Mouse (Mus musculus) megakaryocyte, embryonic 14.5 days (primary cell): ENCODE measurements around the gene Plcxd2. TPM values are rescaled to one million over a fixed set of nuclear protein-coding genes. Genes with fewer than 3 reads are reported as not detected.

Experiments
- H3K27me3 ChIP-seq: replicated peaks from 2 replicates; pipeline ENCODE3; 2012; ENCODE audit warnings: inconsistent platforms
- H3K36me3 ChIP-seq: replicated peaks from 2 replicates; pipeline ENCODE3; 2012; ENCODE audit warnings: low read length, inconsistent platforms, mixed read lengths
- H3K4me1 ChIP-seq: 2 replicates; pipeline ENCODE4 v1.6.1; 2012; ENCODE audit warnings: inconsistent platforms
- H3K4me3 ChIP-seq: replicated peaks from 2 replicates; pipeline ENCODE3; 2012; ENCODE audit warnings: moderate library complexity, mild to moderate bottlenecking, inconsistent platforms
- H3K9me3 ChIP-seq: 2 replicates; pipeline ENCODE4 v1.6.1; 2012; ENCODE audit warnings: inconsistent platforms
- FLI1 ChIP-seq: IDR thresholded peaks from 2 replicates; pipeline ENCODE4 v1.6.1; 2012; ENCODE audit warnings: low read length, inconsistent platforms, mixed read lengths
- GATA1 ChIP-seq: IDR thresholded peaks from 3 replicates; pipeline ENCODE4 v1.6.1; 2012; ENCODE audit warnings: mixed read lengths, low read length, inconsistent platforms, borderline replicate concordance
- polyA plus RNA-seq: library from polyadenylated mRNA; stranded (reverse); fragments of >175 nt; gene quantifications from 2 replicates; pipeline ENCODE4 v1.2.3, GENCODE M21; 2012; ENCODE audit warnings: low replicate concordance; ENCODE audit not compliant: insufficient read depth

Plcxd2 gene
- not detected in 2 replicates for polyA plus RNA-seq

DNA sequence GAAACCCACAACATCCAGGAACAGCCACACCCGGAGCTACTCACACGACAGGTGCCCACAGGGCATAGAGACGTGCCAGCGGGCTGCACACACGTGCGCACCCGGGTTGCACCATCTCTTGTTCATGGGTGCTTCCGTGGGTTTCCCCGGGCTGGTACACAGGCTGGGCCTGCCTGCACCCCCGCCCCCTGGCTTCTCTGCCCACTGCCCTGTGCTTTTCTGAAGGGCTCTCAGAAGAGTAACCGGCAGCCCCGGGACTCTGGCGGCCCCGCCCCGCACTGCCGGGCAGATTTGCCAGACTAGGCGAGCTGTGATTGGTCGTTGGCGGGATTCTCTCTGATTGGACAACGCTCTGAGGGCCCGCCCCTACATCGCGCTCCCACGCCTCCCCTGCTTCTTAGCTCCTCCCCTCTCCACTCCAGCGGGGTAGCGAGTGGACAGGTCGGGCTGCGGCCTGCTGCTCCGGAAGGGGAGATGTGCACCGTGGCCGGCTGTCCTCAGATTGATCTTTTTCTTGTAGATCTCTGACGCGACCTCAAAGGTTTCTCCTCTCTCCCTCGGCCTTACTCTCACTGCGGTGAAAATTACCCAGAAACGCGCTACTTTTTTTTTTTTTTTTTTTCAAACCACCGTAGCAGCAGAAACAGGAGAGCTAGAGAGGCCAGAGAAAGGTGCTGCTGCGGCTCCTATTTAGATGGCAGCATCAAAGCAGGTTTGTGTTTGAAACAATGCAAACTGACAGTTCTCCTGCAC lies at the start of gene Plcxd2:
Plcxd2 (minus strand) TSS at position 66 of the 753 bp plus-strand sequence.
- H3K4me1 ChIP-seq, result peaks cover 44% of the 10 kb centered on the region
- TF ChIP-seq FLI1 (no peak), GATA1 (no peak)
- H3K4me3 ChIP-seq, result peak within 1 kb of the TSS; percentile 95
- H3K9me3 ChIP-seq, result peaks cover 12% of the 10 kb centered on the region
- peaks cover 6% of the 10 kb centered on the region for H3K27me3 ChIP-seq
- peaks cover 2% of the 10 kb centered on the region for H3K36me3 ChIP-seq

DNA sequence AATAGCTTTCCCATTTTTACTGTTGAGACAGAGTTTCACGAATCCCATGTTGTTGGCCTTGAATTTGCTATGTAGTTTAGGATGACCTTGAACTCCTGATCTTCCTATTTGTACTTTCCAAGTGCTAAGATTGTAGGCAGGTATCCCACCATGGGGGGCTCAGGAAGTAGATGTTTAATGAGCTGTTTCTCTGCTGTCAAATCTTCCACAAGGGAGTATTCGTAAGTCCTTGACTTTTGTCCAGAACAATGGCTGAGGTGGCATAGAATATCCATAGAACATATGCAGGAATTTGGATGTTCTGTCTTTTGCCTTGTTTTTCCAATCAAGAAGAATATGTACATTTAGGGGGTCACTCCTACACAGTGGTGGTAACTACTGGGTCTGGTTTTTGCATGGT lies 36.9 kb upstream of the Plcxd2 start:
- TF ChIP-seq GATA1 (no peak), FLI1 (no peak)

DNA sequence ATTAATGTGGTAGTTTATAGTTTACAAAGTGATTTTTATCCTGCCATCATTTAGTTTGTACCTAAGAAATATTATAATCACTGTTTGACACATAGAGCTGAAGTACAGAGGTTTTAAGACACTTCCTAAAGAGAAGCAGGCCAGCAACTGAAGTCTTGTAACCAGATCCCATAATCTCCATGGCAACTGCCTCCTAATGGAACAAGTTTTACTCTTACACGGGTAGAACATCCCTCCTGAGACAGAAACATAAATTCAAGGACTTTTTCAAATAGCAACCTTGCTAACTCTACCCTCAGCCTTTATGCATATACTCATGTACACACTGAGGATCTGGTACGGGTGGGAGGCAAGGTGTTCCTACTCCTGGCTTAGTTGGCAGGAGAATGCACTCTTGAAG lies 26.2 kb upstream of the Plcxd2 start:
- Histone ChIP-seq H3K4me3 (no peak overlapping the region), H3K27me3 (no peaks in the 10 kb centered on the region), H3K9me3 (no peaks in the 10 kb centered on the region), H3K36me3 (peaks cover 30% of the 10 kb centered on the region), H3K4me1 (peaks cover 2% of the 10 kb centered on the region)
- no peak for TF ChIP-seq FLI1
- no peak for TF ChIP-seq GATA1

More for the DNA sequence above, 36.9 kb upstream of the Plcxd2 start:
- Histone ChIP-seq H3K4me3 (no peak overlapping the region), H3K4me1 (no peaks in the 10 kb centered on the region), H3K36me3 (peaks cover 17% of the 10 kb centered on the region), H3K9me3 (no peaks in the 10 kb centered on the region), H3K27me3 (no peaks in the 10 kb centered on the region)

DNA sequence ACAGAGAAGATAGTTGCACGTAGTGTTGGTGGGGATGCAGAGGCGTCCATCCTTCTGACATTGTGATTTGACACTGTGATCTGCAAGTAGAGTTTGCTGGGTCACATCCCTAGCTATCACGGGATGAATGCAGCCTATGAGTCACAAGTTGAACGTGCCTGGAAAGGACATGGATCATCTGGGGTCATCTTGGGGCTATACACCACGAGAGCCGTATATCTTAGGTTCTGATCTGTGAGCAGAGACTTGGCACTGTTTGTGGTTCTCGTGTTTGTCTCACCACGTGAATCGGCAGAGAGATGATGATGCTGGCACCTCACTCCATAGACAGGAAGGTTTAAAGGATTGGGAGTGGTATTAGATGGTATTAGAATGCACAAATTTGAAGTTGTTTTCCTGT lies 23.9 kb upstream of the Plcxd2 start:
- no peak overlapping the region for H3K4me3 ChIP-seq
- peaks cover 25% of the 10 kb centered on the region for H3K36me3 ChIP-seq
- no peaks in the 10 kb centered on the region for H3K27me3 ChIP-seq
- H3K4me1 ChIP-seq, result peaks cover 5% of the 10 kb centered on the region
- H3K9me3 ChIP-seq, result no peaks in the 10 kb centered on the region
- TF ChIP-seq FLI1, result no peak
- TF ChIP-seq GATA1, result no peak

DNA sequence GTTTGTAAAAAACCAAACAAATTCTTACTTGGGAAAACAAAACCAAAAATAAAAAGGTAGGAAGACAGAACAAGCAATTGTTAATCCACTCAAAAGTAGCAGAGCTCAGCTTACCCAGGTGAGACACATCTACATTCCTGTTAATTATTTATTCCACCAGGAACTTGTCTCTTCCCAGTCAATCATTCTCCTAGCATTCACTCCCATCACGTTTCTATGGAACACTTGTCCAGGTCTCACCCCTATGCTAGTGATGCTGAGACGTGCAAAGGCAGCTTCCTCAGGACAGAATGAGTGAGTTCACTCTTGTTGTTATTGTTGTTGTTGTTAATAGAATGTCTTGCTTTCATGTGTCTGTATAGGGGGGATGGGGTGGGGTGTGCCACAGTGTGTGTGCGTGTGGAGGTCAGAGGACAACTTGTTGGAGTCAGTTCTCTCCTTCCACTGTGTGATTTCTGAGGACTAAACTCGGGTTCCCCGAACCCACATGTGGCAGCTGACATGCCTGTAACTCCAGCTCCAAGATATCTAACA lies 13.0 kb upstream of the Plcxd2 start:
- Histone ChIP-seq H3K36me3 (no peaks in the 10 kb centered on the region), H3K27me3 (peaks cover 2% of the 10 kb centered on the region), H3K4me3 (no peak overlapping the region), H3K4me1 (peaks cover 43% of the 10 kb centered on the region), H3K9me3 (peaks cover 4% of the 10 kb centered on the region; the same call in 1 of the 2 replicates)
- no peak for TF ChIP-seq GATA1
- TF ChIP-seq FLI1, result no peak

DNA sequence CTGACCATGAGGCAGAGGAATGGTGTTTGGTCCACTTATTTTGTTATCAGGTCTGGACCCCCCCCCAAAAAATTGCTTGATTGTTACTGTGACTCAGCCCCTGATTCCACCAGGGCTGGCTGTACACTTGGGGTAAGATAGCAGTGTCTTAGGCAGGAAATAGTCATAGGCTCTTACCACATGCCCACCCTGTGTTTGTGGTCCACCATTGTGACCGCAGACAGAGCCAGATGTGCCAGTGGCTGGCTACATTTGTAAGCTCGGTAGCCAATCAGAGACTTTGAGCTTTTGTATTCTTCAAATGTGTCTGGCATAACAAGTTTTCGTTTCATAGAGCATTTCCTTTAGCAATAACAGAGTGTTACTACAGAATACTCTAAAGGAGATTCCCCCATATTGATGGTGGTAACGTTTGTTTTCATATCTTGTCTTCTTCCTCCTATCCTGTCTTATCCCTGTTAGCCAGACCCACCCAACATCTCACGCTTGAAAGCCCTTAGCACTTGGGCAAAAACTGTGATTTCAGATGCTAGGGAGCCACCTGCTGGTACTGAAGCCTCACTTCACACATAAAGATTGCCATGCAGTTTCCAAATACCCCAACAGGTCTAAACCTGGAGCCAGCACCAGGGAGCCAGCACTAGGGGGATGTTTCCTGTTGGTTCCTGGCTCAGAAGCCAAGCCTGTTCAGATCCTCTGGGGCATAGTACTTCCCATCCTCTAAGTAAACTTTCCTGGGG lies 12.3 kb upstream of the Plcxd2 start:
- peak overlapping the region; percentile 53 for H3K4me3 ChIP-seq

DNA sequence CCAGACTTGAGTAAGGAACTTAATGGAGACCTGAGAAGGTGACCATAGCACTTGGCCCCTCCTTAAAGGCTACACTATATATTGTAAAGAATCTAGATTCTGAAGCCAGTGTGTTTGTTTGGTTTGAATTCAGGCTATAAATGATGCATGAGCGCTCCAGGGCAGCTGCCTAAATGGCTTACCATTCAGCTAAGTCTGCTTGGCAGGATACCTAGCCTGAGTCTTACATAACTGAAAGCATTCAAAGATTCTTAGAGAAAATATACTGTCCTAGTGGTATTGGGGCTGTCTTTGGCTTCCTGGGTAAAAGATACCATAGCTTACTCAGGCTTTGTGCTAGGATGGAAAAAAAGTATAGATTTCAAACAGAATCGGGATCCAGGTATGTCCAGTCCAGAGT lies 11.3 kb upstream of the Plcxd2 start:
- Histone ChIP-seq H3K9me3 (peaks cover 4% of the 10 kb centered on the region; the same call in 1 of the 2 replicates), H3K27me3 (peaks cover 2% of the 10 kb centered on the region), H3K36me3 (no peaks in the 10 kb centered on the region), H3K4me1 (peaks cover 31% of the 10 kb centered on the region), H3K4me3 (no peak overlapping the region)
- TF ChIP-seq FLI1 (no peak), GATA1 (no peak)

More for the DNA sequence above, 12.3 kb upstream of the Plcxd2 start:
- H3K27me3 ChIP-seq, result peaks cover 2% of the 10 kb centered on the region
- H3K4me1 ChIP-seq, result peaks cover 39% of the 10 kb centered on the region
- H3K9me3 ChIP-seq, result peaks cover 4% of the 10 kb centered on the region; the same call in 1 of the 2 replicates
- no peaks in the 10 kb centered on the region for H3K36me3 ChIP-seq
- TF ChIP-seq FLI1 (no peak), GATA1 (no peak)

DNA sequence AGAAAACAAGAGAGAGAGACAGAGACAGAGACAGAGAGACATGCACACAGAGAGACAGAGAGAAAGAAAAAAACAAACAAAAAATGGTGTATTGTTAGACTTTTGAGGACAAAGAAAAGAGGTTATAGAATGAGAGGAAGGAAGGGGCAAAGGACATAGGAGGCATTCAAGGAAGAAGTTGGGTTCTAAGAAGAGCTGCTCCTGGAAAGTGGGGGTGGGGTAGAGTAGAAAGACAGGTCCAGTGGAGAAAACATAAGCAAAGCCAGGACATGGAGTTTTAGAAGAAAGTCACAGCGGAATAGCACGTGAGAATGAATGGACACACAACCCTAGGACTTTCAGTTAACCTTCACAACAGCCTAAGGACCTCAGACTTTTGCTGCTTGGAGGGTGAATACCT lies 10.4 kb upstream of the Plcxd2 start:
- H3K36me3 ChIP-seq, result no peaks in the 10 kb centered on the region
- TF ChIP-seq GATA1 (no peak), FLI1 (no peak)
- H3K9me3 ChIP-seq, result peaks cover 4% of the 10 kb centered on the region; the same call in 1 of the 2 replicates
- H3K27me3 ChIP-seq, result peaks cover 2% of the 10 kb centered on the region
- peaks cover 29% of the 10 kb centered on the region for H3K4me1 ChIP-seq
- no peak overlapping the region for H3K4me3 ChIP-seq

DNA sequence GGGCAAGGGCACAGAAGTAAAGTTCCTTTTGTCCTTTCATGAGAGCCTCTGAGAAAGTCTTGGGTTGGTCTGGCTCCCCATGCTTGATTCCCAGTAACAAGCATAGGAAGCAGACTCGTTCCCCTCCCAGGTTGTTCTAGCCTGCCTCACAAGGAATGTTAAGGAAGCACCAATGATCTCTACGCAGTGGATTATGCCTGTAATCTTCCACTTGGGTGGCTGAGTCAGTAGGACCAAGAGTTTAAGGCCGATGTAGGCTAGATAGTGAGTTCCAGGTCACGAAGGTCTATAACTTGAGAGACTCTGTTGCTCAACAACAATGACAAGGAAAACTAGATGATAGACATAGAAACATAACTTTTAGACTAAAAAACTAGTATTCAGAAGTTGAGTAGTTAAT lies 9.8 kb upstream of the Plcxd2 start:
- Histone ChIP-seq H3K27me3 (no peaks in the 10 kb centered on the region), H3K9me3 (peaks cover 4% of the 10 kb centered on the region; the same call in 1 of the 2 replicates)
- TF ChIP-seq GATA1, result no peak
- no peak for TF ChIP-seq FLI1

More for the DNA sequence above, 9.8 kb upstream of the Plcxd2 start:
- Histone ChIP-seq H3K4me1 (peaks cover 25% of the 10 kb centered on the region), H3K36me3 (no peaks in the 10 kb centered on the region), H3K4me3 (no peak overlapping the region)
